12 mouse cellular contexts compared by ENCODE assay signal in the genomic region with DNA sequence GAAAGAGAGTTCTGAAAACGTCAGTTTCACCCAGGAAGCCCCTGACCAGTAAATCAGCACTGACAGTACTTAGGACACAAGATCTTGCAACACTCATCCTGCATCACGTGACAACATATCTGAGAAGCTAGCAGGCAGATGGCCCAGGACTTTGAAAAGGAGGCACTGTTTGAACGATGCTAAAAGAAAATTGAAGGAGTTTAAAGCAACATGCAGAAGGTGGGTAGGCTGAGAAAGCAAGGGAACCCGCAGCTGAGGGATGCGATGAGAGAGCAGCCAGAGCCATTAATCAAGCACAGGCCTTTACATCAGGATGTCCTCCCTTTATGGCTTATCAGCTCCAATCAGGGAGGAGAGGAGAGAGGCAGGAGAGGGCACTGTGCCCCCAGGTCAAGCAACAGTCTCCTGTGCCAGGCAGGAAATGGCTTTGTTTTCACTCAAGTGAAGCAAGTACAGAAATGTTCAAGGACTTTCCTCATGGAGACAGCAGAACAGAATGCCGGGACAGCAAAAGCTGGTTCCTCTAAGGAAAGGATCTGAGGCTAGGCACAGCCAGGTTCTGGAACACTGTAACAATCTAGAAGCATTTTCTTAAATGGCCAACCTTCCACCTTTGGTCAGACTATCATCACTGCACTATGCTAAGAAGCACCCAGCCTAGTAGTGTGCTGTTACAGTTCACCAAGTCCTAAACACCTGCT.
DNase-seq lines count a peak whose midpoint lies in the region; ATAC-seq and TF ChIP-seq lines count a peak whose summit lies in the region.
"Had no signal": no experiment of that assay in that cellular context is flagged by ENCODE, and none has a peak within 500 bp of the region (broad histone marks: within the 10 kb centered on the region; RNA-seq: fewer than 3 reads in every experiment).

No protein-coding gene starts in this region.

- 25% methylated on average over 6 of the region's 6 CpGs for WGBS in lung, postnatal 0 days
- 60% methylated on average over 6 of the region's 6 CpGs for WGBS in cerebellum, adult 2 months

- no peak overlapping the region for H3K9ac ChIP-seq in lung, postnatal 0 days (replicated peaks; ENCODE audit: low read depth)
- H3K9ac ChIP-seq: embryonic facial prominence, embryonic 15.5 days; limb, embryonic 13.5 days had no signal

- no peak for TF ChIP-seq EP300 in lung, postnatal 0 days (IDR thresholded peaks at IDR 0.05)

- no peaks in the 10 kb centered on the region for H3K27me3 ChIP-seq in lung, postnatal 0 days (replicated peaks; ENCODE audit: insufficient read depth, low read length)
- H3K27me3 ChIP-seq in cerebellum, adult 2 months (ENCODE audit: control insufficient read depth, insufficient read depth, low read length) = no peaks in the 10 kb centered on the region
- H3K27me3 ChIP-seq: embryonic facial prominence, embryonic 15.5 days; limb, embryonic 13.5 days had no signal

- H3K36me3 ChIP-seq in lung, postnatal 0 days (ENCODE audit: insufficient read depth, low read length) = no peaks in the 10 kb centered on the region
- H3K36me3 ChIP-seq: embryonic facial prominence, embryonic 15.5 days; limb, embryonic 13.5 days had no signal

- DNase-seq in urinary bladder, postnatal 14 days (ENCODE audit: low spot score) = peak; percentile 18
- no peak for DNase-seq in urinary bladder, postnatal 25 days (ENCODE audit: low spot score)
- peak; percentile 75 for DNase-seq in kidney, adult 11 months
- peak; percentile 23 for DNase-seq in lung, postnatal 0 days (ENCODE audit: low spot score)
- no peak for DNase-seq in cerebellum, adult 2 months
- DNase-seq in right cerebral cortex, postnatal 14 days = no peak
- no peak for DNase-seq in gastrocnemius, postnatal 10 days
- DNase-seq in layer of hippocampus, postnatal 36 days = no peak

- no peak for TF ChIP-seq POLR2A in cerebellum, adult 2 months (IDR thresholded peaks at IDR 0.05; ENCODE audit: borderline replicate concordance, insufficient read depth, low read length)

- 0 out of 2 replicates have a peak, but pooled peaks cover 4% of the 10 kb centered on the region for H3K4me1 ChIP-seq in lung, postnatal 0 days (ENCODE audit: insufficient read depth, low read depth, low read length)
- H3K4me1 ChIP-seq in cerebellum, adult 2 months (ENCODE audit: control insufficient read depth, insufficient read depth, low read length) = no peaks in the 10 kb centered on the region

- no peak overlapping the region for H3K4me3 ChIP-seq in lung, postnatal 0 days (ENCODE audit: low read depth, low read length)
- H3K4me3 ChIP-seq in cerebellum, adult 2 months (replicated peaks; ENCODE audit: insufficient read depth, low read depth, low read length) = no peak overlapping the region
- H3K4me3 ChIP-seq: embryonic facial prominence, embryonic 15.5 days; limb, embryonic 13.5 days had no signal

- no peaks in the 10 kb centered on the region for H3K9me3 ChIP-seq in lung, postnatal 0 days (ENCODE audit: low read length)
- H3K9me3 ChIP-seq: embryonic facial prominence, embryonic 15.5 days; limb, embryonic 13.5 days had no signal

- TF ChIP-seq CTCF in lung, postnatal 0 days (IDR thresholded peaks at IDR 0.05) = no peak
- no peak for TF ChIP-seq CTCF in cerebellum, adult 2 months (IDR thresholded peaks at IDR 0.05; ENCODE audit: borderline replicate concordance, insufficient read depth, low read depth, low read length)

- ATAC-seq in lung, postnatal 0 days = peak; percentile 48; the same call in 1 of the 2 replicates
- ATAC-seq: hindbrain, embryonic 16.5 days; midbrain, embryonic 16.5 days had no signal

- H3K27ac ChIP-seq in lung, postnatal 0 days (ENCODE audit: low read length) = no peak overlapping the region
- H3K27ac ChIP-seq in cerebellum, adult 2 months (ENCODE audit: insufficient read depth, low read length) = no peak overlapping the region
- H3K27ac ChIP-seq: embryonic facial prominence, embryonic 15.5 days; limb, embryonic 13.5 days had no signal

- no peak overlapping the region for H3K4me2 ChIP-seq in lung, postnatal 0 days (replicated peaks; ENCODE audit: low read depth, low read length)
- H3K4me2 ChIP-seq: embryonic facial prominence, embryonic 15.5 days; limb, embryonic 13.5 days had no signal

Comparison
In these comparisons a context has a peak if more than half of its experiments do, and no peak if none do; other contexts are left out.
1. DNase-seq: peak in urinary bladder, postnatal 14 days (single experiment), kidney, adult 11 months (single experiment) and lung, postnatal 0 days (single experiment); none in urinary bladder, postnatal 25 days (single experiment), cerebellum, adult 2 months (0 of 2), right cerebral cortex, postnatal 14 days (single experiment), gastrocnemius, postnatal 10 days (single experiment) and layer of hippocampus, postnatal 36 days (0 of 2).